In genomic region chr6:18621372-18622262, GRCm38 (mm10) we compare ENCODE assay signal across 18 mouse cellular contexts.
DNase-seq lines count a peak whose midpoint lies in the region; ATAC-seq lines count a peak whose summit lies in the region.
"Had no signal": no experiment of that assay in that cellular context is flagged by ENCODE, and none has a peak within 500 bp of the region (broad histone marks: within the 10 kb centered on the region; RNA-seq: fewer than 3 reads in every experiment).

No protein-coding gene starts in this region.

- no peak overlapping the region for H3K9ac ChIP-seq in midbrain, embryonic 13.5 days (replicated peaks)
- H3K9ac ChIP-seq: liver, embryonic 15.5 days; neural tube, embryonic 15.5 days had no signal

- no peak overlapping the region for H3K4me2 ChIP-seq in midbrain, embryonic 13.5 days (replicated peaks)
- H3K4me2 ChIP-seq: liver, embryonic 15.5 days; neural tube, embryonic 15.5 days had no signal

- 59% methylated on average over 6 of the region's 6 CpGs for WGBS in midbrain, embryonic 13.5 days
- 87% methylated on average over 6 of the region's 6 CpGs for WGBS in midbrain, embryonic 10.5 days

- H3K4me3 ChIP-seq in midbrain, embryonic 13.5 days (replicated peaks), result no peak overlapping the region
- no peak overlapping the region for H3K4me3 ChIP-seq in midbrain, embryonic 10.5 days
- H3K4me3 ChIP-seq: liver, embryonic 15.5 days; neural tube, embryonic 15.5 days had no signal

- H3K27ac ChIP-seq in midbrain, embryonic 13.5 days, result no peak overlapping the region
- H3K27ac ChIP-seq in midbrain, embryonic 10.5 days (replicated peaks), result no peak overlapping the region
- H3K27ac ChIP-seq: kidney, postnatal 0 days; liver, embryonic 15.5 days; neural tube, embryonic 15.5 days had no signal

- H3K27me3 ChIP-seq in midbrain, embryonic 13.5 days, result no peaks in the 10 kb centered on the region
- no peaks in the 10 kb centered on the region for H3K27me3 ChIP-seq in midbrain, embryonic 10.5 days (ENCODE audit: low read depth, poor library complexity, severe bottlenecking)
- H3K27me3 ChIP-seq: liver, embryonic 15.5 days; neural tube, embryonic 15.5 days had no signal

- no peaks in the 10 kb centered on the region for H3K9me3 ChIP-seq in midbrain, embryonic 13.5 days
- no peaks in the 10 kb centered on the region for H3K9me3 ChIP-seq in midbrain, embryonic 10.5 days (replicated peaks)
- H3K9me3 ChIP-seq: liver, embryonic 15.5 days; neural tube, embryonic 15.5 days had no signal

- peaks cover 8% of the 10 kb centered on the region; the same call in 1 of the 2 replicates for H3K4me1 ChIP-seq in midbrain, embryonic 13.5 days (replicated peaks)
- H3K4me1 ChIP-seq in midbrain, embryonic 10.5 days, result no peaks in the 10 kb centered on the region
- H3K4me1 ChIP-seq: liver, embryonic 15.5 days; neural tube, embryonic 15.5 days had no signal

- H3K36me3 ChIP-seq in midbrain, embryonic 13.5 days, result no peaks in the 10 kb centered on the region
- no peaks in the 10 kb centered on the region for H3K36me3 ChIP-seq in midbrain, embryonic 10.5 days
- H3K36me3 ChIP-seq: liver, embryonic 15.5 days; neural tube, embryonic 15.5 days had no signal

- 0 out of 2 replicates have a peak, but pooled peaks have one; percentile 24 for ATAC-seq in midbrain, embryonic 13.5 days
- no peak for ATAC-seq in activated CD4-positive, CD25-positive, alpha-beta regulatory T cell, adult 4 months
- ATAC-seq: intestine, embryonic 16.5 days had no signal

- peak; percentile 8 to 33 for DNase-seq in frontal cortex, postnatal 36 days (ENCODE audit: low spot score in 2 of 2)
- no peak for DNase-seq in frontal cortex, postnatal 14 days (ENCODE audit: low spot score in 2 of 2)
- DNase-seq in midbrain, embryonic 10.5 days (ENCODE audit: low spot score), result no peak
- peak; percentile 13 for DNase-seq in forelimb bud, embryonic 11.5 days (ENCODE audit: low read depth, low spot score)
- DNase-seq in layer of hippocampus, postnatal 36 days, result peak; percentile 9 to 16
- no peak for DNase-seq in cerebellum, adult 18-20 months
- DNase-seq: adrenal gland, adult 2 months; B cell, adult 2 months; gastrocnemius, postnatal 10 days; heart, postnatal 10 days; lung, postnatal 4 days; retina, postnatal 1 day had no signal

Comparison
In these comparisons a context has a peak if more than half of its experiments do, and no peak if none do; other contexts are left out.
1. DNase-seq: peak in frontal cortex, postnatal 36 days (2 of 2), forelimb bud, embryonic 11.5 days (single experiment) and layer of hippocampus, postnatal 36 days (2 of 2); none in frontal cortex, postnatal 14 days (0 of 2), midbrain, embryonic 10.5 days (single experiment) and cerebellum, adult 18-20 months (0 of 2).